Mouse (Mus musculus) liver, postnatal 0 days (tissue): Measurements from ENCODE around the gene Gm4353.

ENCODE experiments used
- CTCF ChIP-seq: sonication (generic); IDR thresholded peaks from 2 replicates; pipeline ENCODE4 v1.5.1; 2016; ENCODE audit warnings: antibody characterized with exemption, low read depth
- EP300 ChIP-seq: IDR thresholded peaks from 2 replicates; pipeline ENCODE4 v1.6.1; 2016; ENCODE audit warnings: antibody characterized with exemption, low read depth, mild to moderate bottlenecking

- TF ChIP-seq CTCF (no peak), EP300 (no peak)
These were observed 48.9 kb downstream of the Gm4353 start for GRCm38 (mm10) chr7:116035504-116035903.
